Mouse (Mus musculus) neural tube, embryonic 13.5 days (tissue): ENCODE measurements around the gene Tmem52b. TPM values are rescaled to one million over a fixed set of nuclear protein-coding genes. Genes with fewer than 3 reads are reported as not detected.

Source experiments
- ATAC-seq: fragments of 200-750 bp; cut with Nextera tagmentation; 2 replicates; pipeline ENCODE4 v1.8.0; 2017; ENCODE audit warnings: low read depth, mild to moderate bottlenecking, moderate TSS enrichment, moderate library complexity
- H3K27ac ChIP-seq: fragments of 300-500 bp; sonication (generic); replicated peaks from 2 replicates; pipeline ENCODE4 v1.5.1; 2015; ENCODE audit warnings: moderate library complexity, mild to moderate bottlenecking, inconsistent platforms
- H3K27me3 ChIP-seq: fragments of 300-500 bp; sonication (generic); 2 replicates; pipeline ENCODE4 v1.6.1; 2015; ENCODE audit warnings: mild to moderate bottlenecking, inconsistent platforms
- H3K36me3 ChIP-seq: fragments of 300-500 bp; sonication (generic); 2 replicates; pipeline ENCODE4 v1.6.1; 2015; ENCODE audit warnings: mild to moderate bottlenecking, inconsistent platforms
- H3K4me1 ChIP-seq: fragments of 300-500 bp; sonication (generic); replicated peaks from 2 replicates; pipeline ENCODE4 v1.6.1; 2015; ENCODE audit warnings: inconsistent platforms
- H3K4me2 ChIP-seq: fragments of 300-500 bp; sonication (generic); 2 replicates; pipeline ENCODE4 v1.6.1; 2015; ENCODE audit warnings: inconsistent platforms, mild to moderate bottlenecking, moderate library complexity
- H3K4me3 ChIP-seq: fragments of 300-500 bp; sonication (generic); 2 replicates; pipeline ENCODE4 v1.5.1; 2015; ENCODE audit warnings: mild to moderate bottlenecking, inconsistent platforms
- H3K9ac ChIP-seq: fragments of 300-500 bp; sonication (generic); 2 replicates; pipeline ENCODE4 v1.6.1; 2015; ENCODE audit warnings: moderate library complexity, mild to moderate bottlenecking, inconsistent platforms
- H3K9me3 ChIP-seq: fragments of 300-500 bp; sonication (generic); 2 replicates; pipeline ENCODE4 v1.6.1; 2016; ENCODE audit warnings: inconsistent platforms
- whole genome bisulfite sequencing: fragments of 180-500 bp; shearing (Covaris S2); methylation state at CpG from one replicate; pipeline ENCODE4 v1.1.7; 2015; 5-methylcytosine and 5-hydroxymethylcytosine counted together
- polyA plus RNA-seq: library from polyadenylated mRNA; unstranded; fragments of >200 nt; fragmentation: Nextera tagmentation; extraction: Ambion mirVana; gene quantifications from 2 replicates; pipeline ENCODE4 v1.2.1, GENCODE M21; 2015

Gene Tmem52b
- polyA plus RNA-seq, 1 experiment from 2014 or later: 0.11 TPM

- Histone ChIP-seq H3K27ac (no peak overlapping the region), H3K27me3 (no peaks in the 10 kb centered on the region), H3K36me3 (no peaks in the 10 kb centered on the region), H3K9ac (no peak overlapping the region), H3K4me3 (no peak overlapping the region), H3K4me1 (no peaks in the 10 kb centered on the region), H3K9me3 (no peaks in the 10 kb centered on the region), H3K4me2 (no peak overlapping the region)
- 59% methylated on average over 4 of the region's 4 CpGs for WGBS
- ATAC-seq: peak; percentile 44; the same call in 1 of the 2 replicates
Measured at GRCm38 (mm10) chr6:129559641-129560027, 47.3 kb downstream of the Tmem52b start.

GRCm38 (mm10) chr6:129565257-129565656 is 52.9 kb downstream of the Tmem52b start:
- no peaks in the 10 kb centered on the region for H3K36me3 ChIP-seq
- 70% methylated on average over 2 of the region's 2 CpGs for WGBS
- no peaks in the 10 kb centered on the region for H3K4me1 ChIP-seq
- H3K4me3 ChIP-seq: no peak overlapping the region
- H3K4me2 ChIP-seq: no peak overlapping the region
- H3K9me3 ChIP-seq: no peaks in the 10 kb centered on the region
- H3K27ac ChIP-seq: no peak overlapping the region
- H3K9ac ChIP-seq: no peak overlapping the region
- H3K27me3 ChIP-seq: no peaks in the 10 kb centered on the region
- ATAC-seq: no peak

Other genes with a start within 250 kb of the Tmem52b start
- gene Cd69, start 237.1 kb upstream of the Tmem52b start, polyA plus RNA-seq: not detected in 2 replicates
- not detected in 2 replicates for gene 4922502D21Rik, start 180.8 kb upstream of the Tmem52b start, polyA plus RNA-seq
- 0.50 and 0.58 TPM in 2 replicates for gene Clec12a, start 169.9 kb upstream of the Tmem52b start, polyA plus RNA-seq
- not detected in 2 replicates for gene Clec12b, start 126.7 kb upstream of the Tmem52b start, polyA plus RNA-seq
- 2.0 and 3.0 TPM in 2 replicates for gene Clec1b, start 115.3 kb upstream of the Tmem52b start, polyA plus RNA-seq
- 0.25 and 0.26 TPM in 2 replicates for gene Clec9a, start 103.7 kb upstream of the Tmem52b start, polyA plus RNA-seq
- gene Clec1a, start 60.6 kb upstream of the Tmem52b start, polyA plus RNA-seq: 1.4 and 3.0 TPM in 2 replicates
- 0.06 TPM in 1 of 2 replicates, not detected in the other for gene Olr1, start 5.4 kb upstream of the Tmem52b start, polyA plus RNA-seq
- gene Gabarapl1, start 20.6 kb downstream of the Tmem52b start, polyA plus RNA-seq: 173 and 185 TPM in 2 replicates
- gene Klre1, start 65.3 kb downstream of the Tmem52b start, polyA plus RNA-seq: not detected in 2 replicates
- gene Klrd1, start 79.2 kb downstream of the Tmem52b start, polyA plus RNA-seq: not detected in 2 replicates
- gene Klrk1, start 111.3 kb downstream of the Tmem52b start, polyA plus RNA-seq: 0.18 and 0.25 TPM in 2 replicates
- gene Klrc3, start 130.8 kb downstream of the Tmem52b start, polyA plus RNA-seq: not detected in 2 replicates
- gene Klrc2, start 148.1 kb downstream of the Tmem52b start, polyA plus RNA-seq: not detected in 2 replicates
- gene Klrc1, start 166.4 kb downstream of the Tmem52b start, polyA plus RNA-seq: not detected in 2 replicates
- not detected in 2 replicates for gene Klri1, start 204.6 kb downstream of the Tmem52b start, polyA plus RNA-seq
- gene Klri2, start 227.9 kb downstream of the Tmem52b start, polyA plus RNA-seq: not detected in 2 replicates